Mouse (Mus musculus) spleen, embryonic (tissue): Measurements from ENCODE around the gene Atxn2.

Experiments
- CTCF ChIA-PET: fragments of 350-600 bp; sonication (Branson Sonifier 250); formaldehyde crosslinking; loops from one replicate; lab custom pipeline; 2022; lab: Charles Lee

Atxn2 gene

GRCm38 (mm10) chr5:121815067-121815466 is 103.9 kb downstream of the Atxn2 start:
- CTCF ChIA-PET: interaction anchor here (0.6 to 1.2 kb wide), 5 partner anchors 9 to 61 kb away, joined by 3 to 5 read pairs (median 3); no protein-coding TSS in a partner anchor

- CTCF ChIA-PET: interaction anchor here (0.6 to 1.7 kb wide), 2 partner anchors 13 to 137 kb away, joined by 6 read pairs; no protein-coding TSS in a partner anchor
Measured at GRCm38 (mm10) chr5:121815867-121816380, 104.8 kb downstream of the Atxn2 start.

GRCm38 (mm10) chr5:121816611-121817010 is 105.5 kb downstream of the Atxn2 start:
- CTCF ChIA-PET: interaction anchor here (0.6 to 1.7 kb wide), 5 partner anchors 12 to 164 kb away, joined by 3 to 6 read pairs (median 4); partner anchors contain the start of gene Pheta1

- CTCF ChIA-PET: interaction anchor here (0.9 to 1.7 kb wide), 2 partner anchors 11 to 25 kb away, joined by 4 to 6 read pairs; no protein-coding TSS in a partner anchor
Measured at GRCm38 (mm10) chr5:121817551-121817950, 106.4 kb downstream of the Atxn2 start.

- CTCF ChIA-PET: no interaction called here
Measured at GRCm38 (mm10) chr5:121818401-121818800, 107.3 kb downstream of the Atxn2 start.

- CTCF ChIA-PET: no interaction called here
Measured at GRCm38 (mm10) chr5:121818862-121819261, 107.7 kb downstream of the Atxn2 start.

- CTCF ChIA-PET: no interaction called here
Measured at GRCm38 (mm10) chr5:121819559-121819958, 108.4 kb downstream of the Atxn2 start.

- CTCF ChIA-PET: interaction anchor here (1.4 kb wide), 1 partner anchor 30 kb away, joined by 4 read pairs; no protein-coding TSS in a partner anchor
Measured at GRCm38 (mm10) chr5:121820161-121820560, 109.0 kb downstream of the Atxn2 start.

GRCm38 (mm10) chr5:121820657-121821056 is 109.5 kb downstream of the Atxn2 start:
- CTCF ChIA-PET: interaction anchor here (0.9 to 1.4 kb wide), 2 partner anchors 15 to 29 kb away, joined by 4 to 9 read pairs; no protein-coding TSS in a partner anchor

- CTCF ChIA-PET: interaction anchor here (0.9 to 1.4 kb wide), 2 partner anchors 15 to 29 kb away, joined by 4 to 9 read pairs; no protein-coding TSS in a partner anchor
Measured at GRCm38 (mm10) chr5:121821116-121821515, 110.0 kb downstream of the Atxn2 start.

- CTCF ChIA-PET: interaction anchor here (0.9 to 1.4 kb wide), 2 partner anchors 14 to 28 kb away, joined by 4 to 9 read pairs; no protein-coding TSS in a partner anchor
Measured at GRCm38 (mm10) chr5:121821552-121821951, 110.4 kb downstream of the Atxn2 start.

GRCm38 (mm10) chr5:121822786-121823505 is 111.8 kb downstream of the Atxn2 start:
- CTCF ChIA-PET: interaction anchor here (0.8 kb wide), 1 partner anchor 20 kb away, joined by 3 read pairs; no protein-coding TSS in a partner anchor

GRCm38 (mm10) chr5:121823668-121824067 is 112.5 kb downstream of the Atxn2 start:
- CTCF ChIA-PET: interaction anchor here (0.8 to 1.1 kb wide), 2 partner anchors 9 to 20 kb away, joined by 3 read pairs; no protein-coding TSS in a partner anchor

- CTCF ChIA-PET: interaction anchor here (1.1 kb wide), 1 partner anchor 9 kb away, joined by 3 read pairs; no protein-coding TSS in a partner anchor
Measured at GRCm38 (mm10) chr5:121824121-121824520, 113.0 kb downstream of the Atxn2 start.

- CTCF ChIA-PET: interaction anchor here (1.0 to 1.7 kb wide), 2 partner anchors 15 to 41 kb away, joined by 4 to 6 read pairs; no protein-coding TSS in a partner anchor
Measured at GRCm38 (mm10) chr5:121825606-121826005, 114.5 kb downstream of the Atxn2 start.

- CTCF ChIA-PET: interaction anchor here (1.4 kb wide), 1 partner anchor 11 kb away, joined by 6 read pairs; no protein-coding TSS in a partner anchor
Measured at GRCm38 (mm10) chr5:121827876-121828275, 116.7 kb downstream of the Atxn2 start.

- CTCF ChIA-PET: interaction anchor here (1.4 kb wide), 1 partner anchor 12 kb away, joined by 6 read pairs; no protein-coding TSS in a partner anchor
Measured at GRCm38 (mm10) chr5:121828491-121829432, 117.6 kb downstream of the Atxn2 start.

- CTCF ChIA-PET: no interaction called here
Measured at GRCm38 (mm10) chr5:121831002-121831601, 120.0 kb downstream of the Atxn2 start.

- CTCF ChIA-PET: interaction anchor here (0.5 to 1.4 kb wide), 4 partner anchors 10 to 175 kb away, joined by 4 to 6 read pairs (median 4); no protein-coding TSS in a partner anchor
Measured at GRCm38 (mm10) chr5:121832376-121833155, 121.4 kb downstream of the Atxn2 start.
